Mouse (Mus musculus) kidney, embryonic 16.5 days (tissue): ENCODE data around the gene Tbc1d17. TPM values are rescaled to one million over a fixed set of nuclear protein-coding genes. Genes with fewer than 3 reads are reported as not detected.
A peak's percentile ranks its signal among the peaks of the same experiment; 100 is the strongest.

Experiments
- ATAC-seq: fragments of 200-750 bp; cut with Nextera tagmentation; 2 replicates; pipeline ENCODE4 v1.8.0; 2017; ENCODE audit warnings: moderate TSS enrichment; ENCODE audit not compliant: low FRiP score, low TSS enrichment
- H3K27ac ChIP-seq: fragments of 300-500 bp; sonication (generic); 2 replicates; pipeline ENCODE4 v1.5.1; 2014; ENCODE audit warnings: low read length
- H3K27me3 ChIP-seq: fragments of 300-500 bp; sonication (generic); 2 replicates; pipeline ENCODE4 v1.6.1; 2014; ENCODE audit warnings: low read length, control low read depth, mixed read lengths; ENCODE audit not compliant: insufficient read depth
- H3K36me3 ChIP-seq: fragments of 300-500 bp; sonication (generic); 2 replicates; pipeline ENCODE4 v1.6.1; 2014; ENCODE audit warnings: low read length, control low read depth, mixed read lengths; ENCODE audit not compliant: insufficient read depth
- H3K4me1 ChIP-seq: fragments of 300-500 bp; sonication (generic); 2 replicates; pipeline ENCODE4 v1.6.1; 2014; ENCODE audit warnings: low read length, control low read depth, mixed read lengths; ENCODE audit not compliant: insufficient read depth
- H3K4me2 ChIP-seq: fragments of 300-500 bp; sonication (generic); replicated peaks from 2 replicates; pipeline ENCODE4 v1.6.1; 2014; ENCODE audit warnings: low read depth, low read length
- H3K4me3 ChIP-seq: fragments of 300-500 bp; sonication (generic); 2 replicates; pipeline ENCODE4 v1.5.1; 2014; ENCODE audit warnings: mild to moderate bottlenecking, low read length
- H3K9ac ChIP-seq: fragments of 300-500 bp; sonication (generic); replicated peaks from 2 replicates; pipeline ENCODE4 v1.6.1; 2014; ENCODE audit warnings: low read length
- H3K9me3 ChIP-seq: fragments of 300-500 bp; sonication (generic); 2 replicates; pipeline ENCODE4 v1.6.1; 2016; ENCODE audit warnings: low read length, control low read depth
- WGBS: fragments of 180-500 bp; shearing (Covaris S2); extraction: QIAGEN DNeasy Blood & Tissue Kit; methylation state at CpG from one replicate; pipeline ENCODE4 v1.1.7; 2014; 5-methylcytosine and 5-hydroxymethylcytosine counted together
- polyA plus RNA-seq: library from polyadenylated mRNA; unstranded; fragments of >200 nt; fragmentation: Nextera tagmentation; extraction: Ambion mirVana; gene quantifications from 2 replicates; pipeline ENCODE4 v1.2.1, GENCODE M21; 2015

Gene Tbc1d17
- polyA plus RNA-seq, 1 experiment from 2014 or later = 94.9 TPM

- Histone ChIP-seq H3K9ac (no peak overlapping the region), H3K36me3 (peaks cover 40% of the 10 kb centered on the region), H3K4me3 (no peak overlapping the region), H3K4me1 (peaks cover 47% of the 10 kb centered on the region), H3K4me2 (no peak overlapping the region), H3K27me3 (no peaks in the 10 kb centered on the region), H3K9me3 (no peaks in the 10 kb centered on the region), H3K27ac (no peak overlapping the region)
- WGBS = 84% methylated on average over 11 of the region's 11 CpGs
- no peak for ATAC-seq
Observed at GRCm38 (mm10) chr7:44863982-44864494, 15.2 kb upstream of the Tbc1d17 start.

GRCm38 (mm10) chr7:44863210-44863609, 14.3 kb upstream of the Tbc1d17 start:
- no peaks in the 10 kb centered on the region for H3K9me3 ChIP-seq
- peaks cover 49% of the 10 kb centered on the region for H3K4me1 ChIP-seq
- no peak overlapping the region for H3K4me3 ChIP-seq
- ATAC-seq = no peak
- no peak overlapping the region for H3K27ac ChIP-seq
- no peak overlapping the region for H3K9ac ChIP-seq
- WGBS = 87% methylated on average over 14 of the region's 14 CpGs
- H3K36me3 ChIP-seq = peaks cover 40% of the 10 kb centered on the region
- H3K27me3 ChIP-seq = no peaks in the 10 kb centered on the region
- H3K4me2 ChIP-seq = no peak overlapping the region

- Histone ChIP-seq H3K27me3 (no peaks in the 10 kb centered on the region), H3K4me3 (no peak overlapping the region), H3K4me2 (no peak overlapping the region), H3K9me3 (no peaks in the 10 kb centered on the region), H3K27ac (no peak overlapping the region), H3K36me3 (peaks cover 40% of the 10 kb centered on the region), H3K9ac (no peak overlapping the region), H3K4me1 (peaks cover 49% of the 10 kb centered on the region)
- 77% methylated on average over 8 of the region's 8 CpGs for WGBS
- ATAC-seq = no peak
Observed at GRCm38 (mm10) chr7:44862434-44862833, 13.6 kb upstream of the Tbc1d17 start.

GRCm38 (mm10) chr7:44861429-44861816, 12.5 kb upstream of the Tbc1d17 start:
- peak overlapping the region; percentile 60; the same call in 1 of the 2 replicates for H3K27ac ChIP-seq
- no peaks in the 10 kb centered on the region for H3K27me3 ChIP-seq
- H3K9me3 ChIP-seq = no peaks in the 10 kb centered on the region
- WGBS = 76% methylated on average over 14 of the region's 14 CpGs
- 0 out of 2 replicates have a peak overlapping the region, but pooled peaks have one; percentile 8 for H3K9ac ChIP-seq
- H3K4me2 ChIP-seq = no peak overlapping the region
- H3K4me1 ChIP-seq = peaks cover 42% of the 10 kb centered on the region
- H3K4me3 ChIP-seq = no peak overlapping the region
- no peak for ATAC-seq
- H3K36me3 ChIP-seq = peaks cover 40% of the 10 kb centered on the region

- H3K4me2 ChIP-seq = no peak overlapping the region
- no peaks in the 10 kb centered on the region for H3K27me3 ChIP-seq
- H3K36me3 ChIP-seq = peaks cover 40% of the 10 kb centered on the region
- 0 out of 2 replicates have a peak overlapping the region, but pooled peaks have one; percentile 28 for H3K9ac ChIP-seq
- no peak overlapping the region for H3K4me3 ChIP-seq
- no peaks in the 10 kb centered on the region for H3K9me3 ChIP-seq
- WGBS = 56% methylated on average over 22 of the region's 22 CpGs
- ATAC-seq = peak; percentile 39
- peak overlapping the region; percentile 60 for H3K27ac ChIP-seq
- H3K4me1 ChIP-seq = peaks cover 41% of the 10 kb centered on the region
Observed at GRCm38 (mm10) chr7:44860576-44861428, 11.9 kb upstream of the Tbc1d17 start.

- Histone ChIP-seq H3K4me2 (no peak overlapping the region), H3K36me3 (peaks cover 34% of the 10 kb centered on the region), H3K4me3 (no peak overlapping the region), H3K9ac (no peak overlapping the region), H3K9me3 (no peaks in the 10 kb centered on the region), H3K4me1 (peaks cover 41% of the 10 kb centered on the region), H3K27me3 (no peaks in the 10 kb centered on the region), H3K27ac (no peak overlapping the region)
- no peak for ATAC-seq
- WGBS = 89% methylated on average over 11 of the region's 11 CpGs
Observed at GRCm38 (mm10) chr7:44859896-44860295, 11.0 kb upstream of the Tbc1d17 start.

GRCm38 (mm10) chr7:44857905-44858304, 9.0 kb upstream of the Tbc1d17 start:
- Histone ChIP-seq H3K4me2 (peak overlapping the region; percentile 93), H3K4me3 (peak overlapping the region; percentile 86), H3K27me3 (no peaks in the 10 kb centered on the region), H3K27ac (peak overlapping the region; percentile 95), H3K9me3 (no peaks in the 10 kb centered on the region), H3K36me3 (peaks cover 20% of the 10 kb centered on the region), H3K4me1 (peaks cover 52% of the 10 kb centered on the region), H3K9ac (peak overlapping the region; percentile 90)
- ATAC-seq = no peak
- WGBS = 25% methylated on average over 8 of the region's 8 CpGs

- Histone ChIP-seq H3K4me3 (peak within 1 kb of the TSS; percentile 86), H3K27me3 (no peaks in the 10 kb centered on the region), H3K4me1 (peaks cover 57% of the 10 kb centered on the region), H3K4me2 (peak within 1 kb of the TSS; percentile 93), H3K27ac (peak within 1 kb of the TSS; percentile 95), H3K9me3 (no peaks in the 10 kb centered on the region), H3K36me3 (peaks cover 18% of the 10 kb centered on the region; the same call in 1 of the 2 replicates), H3K9ac (peak within 1 kb of the TSS; percentile 90)
- WGBS = under 1% methylated on average over 32 of the region's 32 CpGs
- peak; percentile 5; the same call in 1 of the 2 replicates for ATAC-seq
Observed at GRCm38 (mm10) chr7:44857042-44857552, 8.2 kb upstream of the Tbc1d17 start, which contains the start of gene Pnkp. Gene Pnkp, plus strand, starts transcription at chr7:44857139.

GRCm38 (mm10) chr7:44856265-44856916, 7.5 kb upstream of the Tbc1d17 start:
- H3K4me1 ChIP-seq = peaks cover 57% of the 10 kb centered on the region
- H3K27me3 ChIP-seq = no peaks in the 10 kb centered on the region
- H3K9me3 ChIP-seq = no peaks in the 10 kb centered on the region
- peak overlapping the region; percentile 90; the same call in 1 of the 2 replicates for H3K9ac ChIP-seq
- H3K27ac ChIP-seq = peak overlapping the region; percentile 95
- peaks cover 16% of the 10 kb centered on the region; the same call in 1 of the 2 replicates for H3K36me3 ChIP-seq
- peak overlapping the region; percentile 93 for H3K4me2 ChIP-seq
- WGBS = 64% methylated on average over 9 of the region's 9 CpGs
- ATAC-seq = no peak
- peak overlapping the region; percentile 86 for H3K4me3 ChIP-seq
